Mouse (Mus musculus) embryonic facial prominence, embryonic 12.5 days (tissue): ENCODE measurements around the gene Sstr2. TPM values are rescaled to one million over a fixed set of nuclear protein-coding genes. Genes with fewer than 3 reads are reported as not detected.

ENCODE experiments used
- ATAC-seq: fragments of 200-750 bp; cut with Nextera tagmentation; 2 replicates; pipeline ENCODE4 v1.8.0; 2017; ENCODE audit not compliant: insufficient number of reproducible peaks, insufficient read depth, low FRiP score, low TSS enrichment
- H3K27ac ChIP-seq: fragments of 300-500 bp; sonication (generic); 2 replicates; pipeline ENCODE4 v1.5.1; 2016; ENCODE audit warnings: mild to moderate bottlenecking
- H3K27me3 ChIP-seq: fragments of 300-500 bp; sonication (generic); 2 replicates; pipeline ENCODE4 v1.6.1; 2016; ENCODE audit warnings: mild to moderate bottlenecking, moderate library complexity
- H3K36me3 ChIP-seq: fragments of 300-500 bp; sonication (generic); 2 replicates; pipeline ENCODE4 v1.6.1; 2016; ENCODE audit warnings: mild to moderate bottlenecking
- H3K4me1 ChIP-seq: fragments of 300-500 bp; sonication (generic); 2 replicates; pipeline ENCODE4 v1.6.1; 2016
- H3K4me2 ChIP-seq: fragments of 300-500 bp; sonication (generic); replicated peaks from 2 replicates; pipeline ENCODE4 v1.6.1; 2016; ENCODE audit warnings: mild to moderate bottlenecking, moderate library complexity
- H3K4me3 ChIP-seq: fragments of 300-500 bp; sonication (generic); 2 replicates; pipeline ENCODE4 v1.5.1; 2016; ENCODE audit warnings: mild to moderate bottlenecking
- H3K9ac ChIP-seq: fragments of 300-500 bp; sonication (generic); 2 replicates; pipeline ENCODE4 v1.6.1; 2016; ENCODE audit warnings: mild to moderate bottlenecking, moderate library complexity
- H3K9me3 ChIP-seq: fragments of 300-500 bp; sonication (generic); 2 replicates; pipeline ENCODE4 v1.6.1; 2016; ENCODE audit warnings: mild to moderate bottlenecking, moderate library complexity
- WGBS: fragments of 180-500 bp; shearing (Covaris S2); methylation state at CpG from one replicate; pipeline ENCODE4 v1.1.7; 2016; 5-methylcytosine and 5-hydroxymethylcytosine counted together
- polyA plus RNA-seq: library from polyadenylated mRNA; unstranded; fragments of >200 nt; fragmentation: Nextera tagmentation; extraction: Ambion mirVana; gene quantifications from 2 replicates; pipeline ENCODE4 v1.2.1, GENCODE M21; 2016

Sstr2 gene
- polyA plus RNA-seq, 1 experiment from 2014 or later: 3.3 TPM

DNA sequence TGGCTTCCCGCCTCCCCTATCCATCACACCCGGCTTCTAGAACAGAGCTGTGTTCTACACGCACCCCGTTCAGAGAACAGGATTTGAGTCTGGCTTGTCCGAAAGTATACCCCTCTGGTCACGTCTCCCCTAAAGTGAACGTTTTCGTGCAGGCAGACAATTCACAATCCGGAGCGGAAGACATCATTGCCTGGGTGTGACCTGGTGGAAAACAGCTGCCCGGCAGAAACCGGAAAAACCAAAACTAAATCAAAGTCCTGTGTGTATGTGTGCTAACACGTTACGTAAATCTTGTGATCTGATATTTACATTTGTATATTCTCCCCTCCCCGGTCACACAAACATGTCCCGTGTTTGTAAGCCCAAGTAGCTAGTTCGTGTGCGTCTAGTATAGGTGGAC is 6.3 kb downstream of the Sstr2 start:
- Histone ChIP-seq H3K36me3 (no peaks in the 10 kb centered on the region; the same call in 1 of the 2 replicates), H3K9me3 (no peaks in the 10 kb centered on the region), H3K9ac (no peak overlapping the region), H3K4me2 (no peak overlapping the region), H3K27ac (no peak overlapping the region), H3K4me1 (no peaks in the 10 kb centered on the region), H3K4me3 (no peak overlapping the region), H3K27me3 (peaks cover 15% of the 10 kb centered on the region)
- no peak for ATAC-seq
- 92% methylated on average over 18 of the region's 18 CpGs for WGBS

DNA sequence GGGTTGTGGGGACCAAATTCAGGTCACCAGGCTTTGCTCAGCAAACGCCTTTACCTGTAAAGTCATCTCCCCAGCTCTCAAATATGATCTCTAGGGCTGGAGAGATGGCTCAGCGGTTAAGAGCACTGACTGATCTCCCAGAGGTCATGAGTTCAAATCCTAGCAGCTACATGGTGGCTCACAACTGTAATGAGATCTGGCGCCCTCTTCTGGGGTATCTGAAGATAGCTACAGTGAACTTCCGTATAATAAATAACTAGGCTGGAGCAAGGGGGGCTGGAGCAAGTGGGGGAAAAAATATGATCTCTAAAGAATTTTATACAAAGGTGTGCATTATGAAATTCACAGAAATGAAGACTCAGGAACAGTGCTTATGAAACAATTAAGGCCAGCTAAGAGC is 8.6 kb downstream of the Sstr2 start:
- Histone ChIP-seq H3K27ac (no peak overlapping the region), H3K4me3 (no peak overlapping the region), H3K4me1 (no peaks in the 10 kb centered on the region), H3K4me2 (no peak overlapping the region), H3K9me3 (no peaks in the 10 kb centered on the region), H3K27me3 (no peaks in the 10 kb centered on the region), H3K36me3 (no peaks in the 10 kb centered on the region; the same call in 1 of the 2 replicates), H3K9ac (no peak overlapping the region)
- 53% methylated on average over 4 of the region's 4 CpGs for WGBS
- ATAC-seq: no peak

DNA sequence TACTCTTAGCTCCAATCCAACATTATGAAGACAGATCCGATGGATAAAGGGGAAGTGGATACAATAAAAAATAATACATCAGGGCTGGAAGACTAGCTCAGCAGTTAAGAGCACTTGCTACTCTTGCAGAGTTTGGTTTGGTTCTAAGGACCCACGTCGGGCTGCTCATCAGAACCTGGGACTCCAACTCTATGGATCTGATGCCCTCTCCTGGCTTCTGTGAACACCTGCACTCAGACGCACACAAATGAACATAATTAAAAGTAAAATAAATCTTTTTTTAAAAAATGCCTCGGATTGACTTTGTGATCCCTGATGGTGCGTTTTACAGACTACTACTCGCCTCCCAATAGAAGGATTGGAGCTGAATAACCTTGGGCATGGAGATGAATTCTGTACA is 11.5 kb downstream of the Sstr2 start:
- Histone ChIP-seq H3K27me3 (no peaks in the 10 kb centered on the region), H3K9ac (no peak overlapping the region), H3K4me3 (no peak overlapping the region), H3K4me1 (no peaks in the 10 kb centered on the region), H3K36me3 (no peaks in the 10 kb centered on the region), H3K9me3 (no peaks in the 10 kb centered on the region), H3K27ac (no peak overlapping the region), H3K4me2 (no peak overlapping the region)
- no peak for ATAC-seq
- 66% methylated on average over 7 of the region's 7 CpGs for WGBS

DNA sequence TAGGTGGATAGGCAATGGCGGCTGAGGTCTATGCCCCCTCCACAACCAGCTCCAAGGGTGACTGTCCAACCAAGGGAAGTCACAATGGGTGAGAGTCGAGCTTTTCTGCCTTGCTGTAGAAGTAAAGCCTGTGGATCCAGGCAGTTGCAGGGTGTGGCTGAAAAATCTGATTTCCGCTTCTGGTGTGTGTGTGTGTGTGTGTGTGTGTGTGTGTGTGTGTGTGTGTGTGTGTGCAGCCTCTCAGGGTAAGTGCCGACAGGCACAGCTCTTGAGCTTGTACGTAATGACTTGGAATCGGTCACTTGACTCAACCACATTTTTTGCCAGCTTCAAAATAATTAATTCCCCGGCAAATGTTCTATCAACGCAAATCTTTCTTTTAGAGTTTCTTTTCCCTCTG is 12.2 kb downstream of the Sstr2 start:
- no peak overlapping the region for H3K9ac ChIP-seq
- no peak overlapping the region for H3K27ac ChIP-seq
- H3K4me1 ChIP-seq: no peaks in the 10 kb centered on the region
- H3K4me3 ChIP-seq: no peak overlapping the region
- ATAC-seq: no peak
- no peaks in the 10 kb centered on the region for H3K9me3 ChIP-seq
- no peaks in the 10 kb centered on the region for H3K27me3 ChIP-seq
- WGBS: 83% methylated on average over 8 of the region's 8 CpGs
- H3K4me2 ChIP-seq: no peak overlapping the region
- no peaks in the 10 kb centered on the region for H3K36me3 ChIP-seq

DNA sequence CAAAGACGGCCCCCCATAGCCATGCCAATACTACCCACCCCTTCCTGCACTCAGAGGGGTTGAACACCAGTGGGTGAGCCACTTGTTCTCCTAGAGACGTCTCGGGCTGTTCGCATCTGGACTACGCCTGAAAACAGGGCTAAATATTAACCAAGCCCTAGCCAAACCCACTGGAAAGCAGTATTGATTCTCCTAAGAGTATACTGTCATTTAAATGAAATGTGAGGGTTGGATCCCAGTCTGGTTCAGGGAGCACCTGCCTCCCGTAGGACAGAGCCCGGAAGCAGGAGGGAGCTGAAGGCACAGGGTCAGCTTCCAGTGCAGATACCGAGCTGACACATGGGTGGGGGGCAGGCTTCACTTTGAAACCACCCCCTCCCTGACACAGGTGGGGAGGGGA is 12.7 kb downstream of the Sstr2 start:
- Histone ChIP-seq H3K4me2 (no peak overlapping the region), H3K4me1 (no peaks in the 10 kb centered on the region), H3K9me3 (no peaks in the 10 kb centered on the region), H3K4me3 (no peak overlapping the region), H3K9ac (no peak overlapping the region), H3K36me3 (no peaks in the 10 kb centered on the region), H3K27me3 (no peaks in the 10 kb centered on the region), H3K27ac (no peak overlapping the region)
- ATAC-seq: no peak
- WGBS: 81% methylated on average over 8 of the region's 8 CpGs

DNA sequence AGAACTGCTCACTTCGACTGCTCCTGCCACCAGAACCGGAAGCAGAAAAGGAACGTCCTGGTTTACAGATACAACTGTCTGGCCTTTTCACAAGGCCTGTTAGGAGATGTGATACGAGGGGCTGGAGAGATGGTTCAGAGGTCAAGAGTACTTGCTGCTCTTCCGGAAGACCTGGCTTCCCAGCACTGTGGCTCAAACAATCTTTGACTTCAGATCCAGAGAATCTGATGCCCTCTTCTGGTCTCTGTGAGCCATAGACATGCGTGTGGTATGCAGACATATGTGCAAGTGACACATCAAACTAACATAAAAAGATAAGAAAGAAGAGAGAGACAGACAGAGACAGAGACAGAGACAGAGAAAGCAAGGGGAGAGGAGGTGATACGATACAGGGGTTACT is 13.2 kb downstream of the Sstr2 start:
- Histone ChIP-seq H3K4me2 (no peak overlapping the region), H3K4me3 (no peak overlapping the region), H3K9ac (no peak overlapping the region), H3K27ac (no peak overlapping the region), H3K36me3 (no peaks in the 10 kb centered on the region), H3K9me3 (no peaks in the 10 kb centered on the region), H3K4me1 (no peaks in the 10 kb centered on the region), H3K27me3 (no peaks in the 10 kb centered on the region)
- no peak for ATAC-seq
- WGBS: 80% methylated on average over 7 of the region's 7 CpGs

DNA sequence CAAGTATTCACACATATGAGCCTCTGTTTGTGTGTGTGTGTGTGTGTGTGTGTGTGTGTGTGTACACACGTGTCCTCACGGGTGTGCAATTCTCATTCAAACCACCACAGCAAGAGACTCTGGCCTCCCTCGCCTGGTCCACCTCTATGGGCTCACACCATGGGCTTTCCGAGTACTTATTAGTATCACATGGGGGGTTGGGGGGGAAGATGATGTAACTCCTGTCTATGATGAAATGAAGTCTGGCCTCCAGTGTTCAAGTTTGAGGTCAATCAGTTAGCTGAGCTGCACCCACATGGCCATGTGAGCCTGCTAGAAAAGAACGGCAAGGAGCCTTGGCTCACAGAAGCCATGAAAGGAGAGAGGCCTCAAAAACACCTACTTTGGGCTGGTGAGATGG is 14.3 kb downstream of the Sstr2 start:
- Histone ChIP-seq H3K4me1 (no peaks in the 10 kb centered on the region), H3K27ac (no peak overlapping the region), H3K4me3 (no peak overlapping the region), H3K9ac (no peak overlapping the region), H3K36me3 (no peaks in the 10 kb centered on the region), H3K4me2 (no peak overlapping the region), H3K9me3 (0 out of 2 replicates have a peak, but pooled peaks cover 4% of the 10 kb centered on the region), H3K27me3 (no peaks in the 10 kb centered on the region)
- WGBS: 86% methylated on average over 5 of the region's 5 CpGs
- no peak for ATAC-seq

DNA sequence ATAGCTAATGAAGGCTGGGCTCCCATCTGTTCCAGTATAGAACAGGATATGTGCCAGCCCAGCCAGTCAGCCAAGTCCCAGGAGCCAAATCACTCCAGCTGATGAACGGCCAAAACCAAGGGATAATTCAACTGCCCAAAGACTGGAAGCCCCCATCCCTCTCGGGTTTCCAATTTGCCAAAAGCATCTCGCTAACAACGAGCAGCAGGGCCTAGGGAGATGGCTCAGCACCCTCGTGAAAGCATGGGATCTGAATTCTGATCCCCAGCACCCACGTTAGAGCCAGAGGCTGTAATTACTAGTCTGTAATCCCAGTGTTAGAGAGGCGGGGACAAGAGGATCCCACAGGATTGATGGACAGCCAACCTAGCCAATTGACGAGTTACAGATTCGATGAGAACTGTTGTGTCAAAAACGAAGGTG is 15.6 kb downstream of the Sstr2 start:
- Histone ChIP-seq H3K36me3 (no peaks in the 10 kb centered on the region), H3K27ac (no peak overlapping the region), H3K4me3 (no peak overlapping the region), H3K4me2 (no peak overlapping the region), H3K27me3 (no peaks in the 10 kb centered on the region), H3K9me3 (0 out of 2 replicates have a peak, but pooled peaks cover 4% of the 10 kb centered on the region), H3K9ac (no peak overlapping the region), H3K4me1 (no peaks in the 10 kb centered on the region)
- ATAC-seq: no peak
- WGBS: 64% methylated on average over 10 of the region's 10 CpGs

DNA sequence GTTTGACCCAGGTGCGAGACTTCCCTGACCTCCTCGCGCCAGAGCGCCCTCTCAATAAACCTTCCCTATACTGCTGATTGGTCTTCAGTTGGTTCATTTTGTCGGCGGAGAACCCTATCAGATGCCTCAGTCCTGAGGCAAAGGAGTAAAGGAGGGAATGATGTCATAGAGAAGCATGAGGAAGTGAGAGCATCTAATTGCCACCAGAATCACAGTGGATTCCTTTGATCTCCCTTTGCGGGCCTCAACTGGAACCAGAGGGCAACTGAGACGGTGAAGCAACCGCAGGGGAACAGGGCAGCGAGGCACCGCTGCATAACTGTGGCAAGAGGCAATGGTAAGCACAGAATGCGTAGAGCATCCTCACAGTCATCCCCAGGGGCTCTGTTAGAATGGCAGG is 19.5 kb downstream of the Sstr2 start:
- 0 out of 2 replicates have a peak, but pooled peaks cover 7% of the 10 kb centered on the region for H3K9me3 ChIP-seq
- H3K9ac ChIP-seq: no peak overlapping the region
- no peaks in the 10 kb centered on the region for H3K36me3 ChIP-seq
- no peak overlapping the region for H3K4me3 ChIP-seq
- WGBS: 86% methylated on average over 12 of the region's 12 CpGs
- H3K4me1 ChIP-seq: no peaks in the 10 kb centered on the region
- no peaks in the 10 kb centered on the region for H3K27me3 ChIP-seq
- no peak overlapping the region for H3K4me2 ChIP-seq
- H3K27ac ChIP-seq: no peak overlapping the region
- no peak for ATAC-seq

DNA sequence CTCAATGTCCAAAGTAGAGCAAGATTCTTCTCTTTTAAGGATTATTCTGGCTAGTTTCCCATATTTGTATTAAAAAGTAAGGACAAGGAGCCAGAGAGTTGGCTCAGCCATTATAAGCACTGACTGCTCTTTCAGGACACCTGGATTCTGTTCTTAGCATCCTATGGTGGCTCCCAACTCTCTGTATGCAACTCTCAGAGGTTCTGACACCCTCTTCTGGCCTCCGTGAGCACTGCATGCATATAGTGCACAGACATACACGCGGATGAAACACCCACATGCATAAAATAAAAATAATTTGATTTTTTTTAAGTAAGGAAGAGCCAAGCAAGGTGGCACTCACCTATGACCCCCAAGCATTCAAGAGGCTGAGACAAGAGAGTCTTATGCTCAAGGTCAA is 26.0 kb downstream of the Sstr2 start:
- no peak for ATAC-seq
- peaks cover 12% of the 10 kb centered on the region for H3K4me1 ChIP-seq
- H3K9me3 ChIP-seq: peaks cover 7% of the 10 kb centered on the region; the same call in 1 of the 2 replicates
- H3K4me3 ChIP-seq: no peak overlapping the region
- no peak overlapping the region for H3K27ac ChIP-seq
- no peaks in the 10 kb centered on the region for H3K27me3 ChIP-seq
- WGBS: 83% methylated on average over 3 of the region's 3 CpGs
- no peak overlapping the region for H3K4me2 ChIP-seq
- H3K36me3 ChIP-seq: no peaks in the 10 kb centered on the region
- no peak overlapping the region for H3K9ac ChIP-seq

DNA sequence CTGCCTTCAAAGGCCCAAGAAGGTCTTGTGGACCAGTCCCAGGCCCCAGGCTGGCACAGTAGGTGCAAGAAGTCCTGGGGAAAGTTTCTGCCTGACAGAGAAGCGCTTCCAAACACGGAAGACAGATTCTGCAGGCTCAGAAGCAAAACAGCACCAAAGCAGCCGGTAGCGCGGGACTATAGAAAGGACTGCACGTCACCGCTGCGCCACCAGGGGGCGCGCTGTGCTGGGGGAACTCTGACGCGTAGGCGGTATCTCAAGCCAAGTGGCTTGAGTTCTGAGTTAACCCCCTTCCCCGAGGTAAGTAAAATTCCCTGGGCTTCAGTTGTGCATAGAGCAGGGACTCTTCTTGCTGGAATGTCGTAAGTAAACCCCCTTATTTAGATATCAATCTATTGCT is 29.0 kb downstream of the Sstr2 start:
- 4% methylated on average over 15 of the region's 15 CpGs for WGBS
- H3K4me2 ChIP-seq: peak overlapping the region; percentile 32
- peaks cover 19% of the 10 kb centered on the region for H3K4me1 ChIP-seq
- H3K27me3 ChIP-seq: no peaks in the 10 kb centered on the region
- H3K27ac ChIP-seq: no peak overlapping the region
- ATAC-seq: no peak
- H3K36me3 ChIP-seq: peaks cover 16% of the 10 kb centered on the region
- peaks cover 7% of the 10 kb centered on the region; the same call in 1 of the 2 replicates for H3K9me3 ChIP-seq
- no peak overlapping the region for H3K4me3 ChIP-seq
- H3K9ac ChIP-seq: peak overlapping the region; percentile 7; the same call in 1 of the 2 replicates

DNA sequence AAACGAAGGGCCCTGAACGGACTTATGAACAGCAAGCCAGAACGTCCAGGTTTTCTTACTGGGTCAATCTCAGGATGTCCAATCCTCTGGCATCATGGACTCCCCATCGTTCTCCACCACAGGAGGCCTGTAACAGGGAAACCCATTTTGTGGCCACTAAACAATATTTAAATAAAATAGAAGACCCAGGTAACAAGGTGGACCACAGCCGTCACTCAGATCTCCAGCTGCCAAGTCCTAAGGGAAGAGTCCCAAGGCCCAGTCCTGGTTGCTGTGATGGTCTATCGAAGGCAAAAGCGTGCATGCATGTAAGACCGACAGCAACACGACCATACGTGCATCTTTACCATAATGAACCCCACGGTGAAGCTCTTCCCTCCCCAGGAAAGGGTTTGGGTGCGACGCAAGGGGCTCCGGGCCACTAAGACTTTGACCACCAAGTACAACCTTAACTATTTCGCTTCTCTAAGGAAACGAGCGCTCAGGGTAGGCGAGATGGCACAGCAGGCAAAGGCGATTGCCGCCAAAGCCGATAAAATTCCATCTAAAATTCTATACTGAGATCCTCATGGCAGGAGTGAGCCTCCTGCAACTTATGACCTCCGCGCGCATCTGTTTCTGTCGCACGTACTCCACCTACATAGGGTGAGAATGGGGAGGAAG is 29.7 kb downstream of the Sstr2 start, which contains the start of gene Cog1:
Gene Cog1, plus strand, starts transcription at position 480 of the 663 bp plus-strand sequence.
- Histone ChIP-seq H3K27me3 (no peaks in the 10 kb centered on the region), H3K27ac (peak within 1 kb of the TSS; percentile 90), H3K9ac (peak within 1 kb of the TSS; percentile 88), H3K4me2 (peak within 1 kb of the TSS; percentile 77), H3K4me3 (peak within 1 kb of the TSS; percentile 90), H3K36me3 (peaks cover 22% of the 10 kb centered on the region), H3K4me1 (peaks cover 20% of the 10 kb centered on the region), H3K9me3 (peaks cover 7% of the 10 kb centered on the region; the same call in 1 of the 2 replicates)
- ATAC-seq: no peak
- 40% methylated on average over 26 of the region's 26 CpGs for WGBS
